Mouse (Mus musculus) liver, postnatal 0 days (tissue): ENCODE measurements around the gene Ppp1r18. TPM values are rescaled to one million over a fixed set of nuclear protein-coding genes. Genes with fewer than 3 reads are reported as not detected.

Source experiments
- ATAC-seq: fragments of 200-750 bp; cut with Nextera tagmentation; 2 replicates; pipeline ENCODE4 v1.8.0; 2017; ENCODE audit warnings: mild to moderate bottlenecking, moderate library complexity
- DNase-seq: peaks from one replicate; pipeline ENCODE4 v3.0.0-alpha.2; 2016
- H3K27ac ChIP-seq: fragments of 300-500 bp; sonication (generic); 2 replicates; pipeline ENCODE4 v1.5.1; 2014; ENCODE audit warnings: antibody characterized with exemption, moderate library complexity, mild to moderate bottlenecking, low read depth
- H3K27me3 ChIP-seq: fragments of 300-500 bp; sonication (generic); 2 replicates; pipeline ENCODE4 v1.6.1; 2014; ENCODE audit warnings: low read length, control low read depth, mixed read lengths; ENCODE audit not compliant: insufficient read depth
- H3K36me3 ChIP-seq: fragments of 300-500 bp; sonication (generic); replicated peaks from 2 replicates; pipeline ENCODE4 v1.6.1; 2014; ENCODE audit warnings: mild to moderate bottlenecking, control low read depth, low read length, moderate library complexity, mixed read lengths; ENCODE audit not compliant: insufficient read depth
- H3K4me1 ChIP-seq: fragments of 300-500 bp; sonication (generic); 2 replicates; pipeline ENCODE4 v1.6.1; 2014; ENCODE audit warnings: antibody characterized with exemption, mild to moderate bottlenecking, control low read depth; ENCODE audit not compliant: insufficient read depth
- H3K4me2 ChIP-seq: fragments of 300-500 bp; sonication (generic); 2 replicates; pipeline ENCODE4 v1.6.1; 2014; ENCODE audit warnings: low read depth, mild to moderate bottlenecking, low read length, moderate library complexity, mixed read lengths
- H3K4me3 ChIP-seq: fragments of 300-500 bp; sonication (generic); 2 replicates; pipeline ENCODE4 v1.5.1; 2014; ENCODE audit warnings: low read depth, low read length
- H3K9ac ChIP-seq: fragments of 300-500 bp; sonication (generic); replicated peaks from 2 replicates; pipeline ENCODE4 v1.6.1; 2014; ENCODE audit warnings: mild to moderate bottlenecking, moderate library complexity
- H3K9me3 ChIP-seq: fragments of 300-500 bp; sonication (generic); 2 replicates; pipeline ENCODE4 v1.6.1; 2016; ENCODE audit warnings: mild to moderate bottlenecking, control low read depth, low read length, mixed read lengths
- CTCF ChIP-seq: sonication (generic); IDR thresholded peaks from 2 replicates; pipeline ENCODE4 v1.5.1; 2016; ENCODE audit warnings: antibody characterized with exemption, low read depth
- EP300 ChIP-seq: IDR thresholded peaks from 2 replicates; pipeline ENCODE4 v1.6.1; 2016; ENCODE audit warnings: antibody characterized with exemption, low read depth, mild to moderate bottlenecking
- WGBS: fragments of 180-500 bp; shearing (Covaris S2); extraction: QIAGEN DNeasy Blood & Tissue Kit; methylation state at CpG from one replicate; pipeline ENCODE4 v1.1.7; 2014; ENCODE audit not compliant: insufficient replicate concordance; 5-methylcytosine and 5-hydroxymethylcytosine counted together
- polyA plus RNA-seq: library from polyadenylated mRNA; unstranded; fragments of >200 nt; fragmentation: Nextera tagmentation; extraction: Ambion mirVana; gene quantifications from 2 replicates; pipeline ENCODE4 v1.2.1, GENCODE M21; 2015

The Ppp1r18 gene
- polyA plus RNA-seq, 1 experiment from 2014 or later: 14.1 TPM

GRCm38 (mm10) chr17:35883777-35884176 lies 18.4 kb downstream of the Ppp1r18 start:
- peaks cover 12% of the 10 kb centered on the region for H3K4me1 ChIP-seq
- H3K4me2 ChIP-seq: no peak overlapping the region
- peaks cover 61% of the 10 kb centered on the region for H3K36me3 ChIP-seq
- H3K9me3 ChIP-seq: no peaks in the 10 kb centered on the region
- no peaks in the 10 kb centered on the region for H3K27me3 ChIP-seq
- DNase-seq: no peak
- no peak overlapping the region for H3K9ac ChIP-seq
- WGBS: 93% methylated on average over 14 of the region's 14 CpGs
- TF ChIP-seq CTCF: no peak
- TF ChIP-seq EP300: no peak
- no peak overlapping the region for H3K4me3 ChIP-seq
- H3K27ac ChIP-seq: no peak overlapping the region
- ATAC-seq: no peak

GRCm38 (mm10) chr17:35887725-35888124 lies 22.3 kb downstream of the Ppp1r18 start:
- Histone ChIP-seq H3K27ac (no peak overlapping the region), H3K4me3 (no peak overlapping the region), H3K4me1 (no peaks in the 10 kb centered on the region), H3K9ac (no peak overlapping the region), H3K36me3 (peaks cover 79% of the 10 kb centered on the region), H3K4me2 (no peak overlapping the region), H3K9me3 (no peaks in the 10 kb centered on the region), H3K27me3 (no peaks in the 10 kb centered on the region)
- ATAC-seq: no peak
- TF ChIP-seq EP300 (no peak), CTCF (no peak)
- 84% methylated on average over 13 of the region's 17 CpGs for WGBS
- DNase-seq: no peak

DNA sequence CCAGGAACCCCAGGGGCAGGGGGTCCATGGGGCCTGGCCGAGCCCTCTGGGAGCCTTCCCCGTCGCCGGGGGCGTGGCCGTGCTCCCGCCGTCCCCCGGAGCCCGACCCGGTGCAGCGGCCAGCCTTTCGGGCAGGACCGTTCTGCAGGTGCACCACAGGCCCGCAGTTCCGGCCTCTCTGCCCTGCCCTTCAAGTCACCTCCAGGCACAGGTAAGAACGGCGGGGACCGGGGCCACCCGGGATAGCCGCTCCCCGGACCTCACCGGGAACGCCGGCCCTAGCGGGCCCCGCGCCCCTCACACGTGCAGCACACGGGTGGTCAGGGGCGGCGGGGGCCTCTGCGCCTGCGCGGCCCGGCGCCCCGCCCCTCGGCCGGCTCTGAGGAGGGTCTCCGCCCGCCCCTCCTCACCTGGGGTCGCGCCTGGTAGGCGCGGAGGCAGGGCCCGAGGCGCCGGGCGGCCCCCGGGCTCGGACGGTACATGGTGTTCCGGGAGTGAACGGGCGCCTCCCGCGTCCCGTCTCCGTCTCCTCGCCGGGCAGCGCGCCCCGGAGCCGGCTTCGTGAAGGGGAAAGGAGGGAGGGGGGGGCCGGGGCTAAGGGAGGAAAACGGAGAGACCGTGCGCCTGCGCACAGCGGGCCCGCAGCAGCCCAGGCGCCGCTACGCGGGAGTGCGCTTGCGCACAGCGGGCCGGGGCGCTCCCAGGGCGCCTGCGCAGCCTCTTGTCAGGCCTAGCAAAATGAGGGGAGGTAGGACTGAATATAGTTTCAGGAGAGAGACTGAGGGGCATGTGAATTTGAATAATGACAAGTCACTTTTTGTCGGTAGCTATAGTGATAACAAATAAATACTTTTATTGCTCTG lies 31.6 kb downstream of the Ppp1r18 start, which contains the start of gene 2310061I04Rik:
TSS of gene 2310061I04Rik (minus strand) at position 651 of the 863 bp plus-strand sequence.
- Histone ChIP-seq H3K36me3 (peaks cover 18% of the 10 kb centered on the region), H3K27me3 (no peaks in the 10 kb centered on the region), H3K4me3 (peak within 1 kb of the TSS; percentile 68), H3K27ac (peak within 1 kb of the TSS; percentile 88), H3K9ac (peak within 1 kb of the TSS; percentile 70), H3K9me3 (no peaks in the 10 kb centered on the region), H3K4me2 (peak within 1 kb of the TSS; percentile 75), H3K4me1 (peaks cover 15% of the 10 kb centered on the region)
- DNase-seq: peak; percentile 93
- TF ChIP-seq EP300: no peak
- TF ChIP-seq CTCF: no peak
- under 1% methylated on average over 63 of the region's 86 CpGs for WGBS
- ATAC-seq: peak; percentile 93

DNA sequence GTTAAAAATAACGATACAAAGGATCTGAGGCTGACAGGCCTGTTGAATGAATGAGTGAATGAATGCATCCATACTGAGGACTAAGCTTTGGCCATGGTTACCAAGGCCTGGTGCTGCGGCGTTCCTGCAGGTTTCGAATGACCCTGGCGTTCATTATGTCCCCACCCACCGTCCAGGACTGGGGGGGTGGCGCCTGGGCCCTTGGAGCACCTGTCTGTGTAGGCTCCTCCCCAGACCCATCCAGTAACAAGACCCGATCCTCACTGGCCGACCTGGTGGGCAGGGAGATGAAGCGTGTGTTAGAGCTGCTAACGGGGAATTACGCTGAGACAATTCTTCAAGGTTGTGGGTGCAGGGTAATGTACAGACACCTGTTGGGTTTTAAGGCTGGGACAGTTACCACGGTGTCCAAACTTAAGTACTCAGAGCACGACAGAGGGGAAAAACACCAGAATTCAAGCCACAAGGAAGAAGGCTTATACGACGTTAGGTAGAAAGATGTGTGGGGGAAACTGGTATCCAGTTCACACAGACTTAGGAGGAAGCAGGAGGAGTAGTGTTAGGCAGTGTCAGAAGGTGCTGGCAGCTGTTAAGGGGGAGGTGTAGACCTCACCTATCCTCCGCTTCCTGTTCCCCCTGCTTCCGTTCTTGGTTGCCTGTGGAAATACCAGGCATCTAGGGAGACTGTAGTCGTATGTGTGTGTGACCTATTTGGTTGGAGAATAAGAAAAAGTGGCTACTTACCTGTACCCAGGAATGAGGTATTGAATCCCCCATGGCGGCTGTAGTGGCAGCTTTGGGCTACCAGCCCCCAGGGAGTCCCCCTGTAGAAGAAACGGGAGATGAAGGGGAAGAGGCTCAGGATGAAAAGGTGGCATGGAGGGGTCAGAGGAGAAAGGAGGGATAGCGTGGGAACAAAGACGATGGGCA lies 32.5 kb downstream of the Ppp1r18 start:
- peak overlapping the region; percentile 68 for H3K4me3 ChIP-seq
- peak overlapping the region; percentile 60; the same call in 1 of the 2 replicates for H3K9ac ChIP-seq
- WGBS: 36% methylated on average over 23 of the region's 23 CpGs
- DNase-seq (no peak), ATAC-seq (peak; percentile 33)
- no peaks in the 10 kb centered on the region for H3K9me3 ChIP-seq
- TF ChIP-seq CTCF (no peak), EP300 (no peak)
- peaks cover 14% of the 10 kb centered on the region for H3K36me3 ChIP-seq
- H3K4me2 ChIP-seq: peak overlapping the region; percentile 75
- peak overlapping the region; percentile 45; the same call in 1 of the 2 replicates for H3K27ac ChIP-seq
- peaks cover 15% of the 10 kb centered on the region for H3K4me1 ChIP-seq
- H3K27me3 ChIP-seq: no peaks in the 10 kb centered on the region

DNA sequence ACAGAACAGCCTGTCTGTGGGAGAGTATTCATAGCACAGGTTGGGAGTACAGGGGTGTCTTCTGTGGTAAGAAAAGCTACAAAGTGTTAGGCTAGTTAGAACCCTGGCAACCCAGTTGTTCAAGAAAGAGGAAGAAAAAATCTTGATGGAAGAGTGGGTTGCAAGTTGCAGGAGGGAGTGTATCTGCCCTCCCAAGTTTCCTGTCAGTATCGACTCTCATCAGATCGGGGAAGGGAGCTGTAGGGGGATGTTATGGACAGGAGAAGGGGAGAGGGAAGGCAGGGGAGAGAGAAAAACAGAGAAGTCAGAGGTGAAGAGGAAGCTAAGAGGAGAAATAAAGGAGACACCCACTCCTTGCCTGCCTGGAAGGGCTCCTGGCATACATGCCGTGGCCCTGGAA lies 35.2 kb downstream of the Ppp1r18 start:
- H3K4me3 ChIP-seq: no peak overlapping the region
- no peaks in the 10 kb centered on the region for H3K27me3 ChIP-seq
- WGBS: 41% methylated on average over 3 of the region's 3 CpGs
- H3K27ac ChIP-seq: no peak overlapping the region
- no peak overlapping the region for H3K4me2 ChIP-seq
- ATAC-seq: no peak
- H3K9ac ChIP-seq: no peak overlapping the region
- no peaks in the 10 kb centered on the region for H3K9me3 ChIP-seq
- TF ChIP-seq EP300: no peak
- TF ChIP-seq CTCF: no peak
- H3K36me3 ChIP-seq: peaks cover 4% of the 10 kb centered on the region
- DNase-seq: no peak
- H3K4me1 ChIP-seq: peaks cover 13% of the 10 kb centered on the region
